25 mouse cellular contexts compared by ENCODE assay signal in genomic region chr11:97038881-97039280, GRCm38 (mm10). TPM values are rescaled to one million over a fixed set of nuclear protein-coding genes. Genes with fewer than 3 reads are reported as not detected.
DNase-seq lines count a peak whose midpoint lies in the region; ATAC-seq lines count a peak whose summit lies in the region.
"Had no signal": no experiment of that assay in that cellular context is flagged by ENCODE, and none has a peak within 500 bp of the region (broad histone marks: within the 10 kb centered on the region; RNA-seq: fewer than 3 reads in every experiment).

No protein-coding gene starts in this region.

- 73% methylated on average over 7 of the region's 7 CpGs for WGBS in midbrain, embryonic 11.5 days
- WGBS in midbrain, embryonic 15.5 days, result 64% methylated on average over 7 of the region's 7 CpGs

- H3K9ac ChIP-seq in midbrain, embryonic 11.5 days (ENCODE audit: low read length), result no peak overlapping the region
- H3K9ac ChIP-seq in midbrain, embryonic 15.5 days, result no peak overlapping the region
- H3K9ac ChIP-seq: forebrain, embryonic 13.5 days; hindbrain, embryonic 12.5 days; hindbrain, embryonic 15.5 days had no signal

- no peak for ATAC-seq in midbrain, embryonic 11.5 days (ENCODE audit: low FRiP score)
- ATAC-seq in midbrain, embryonic 15.5 days (replicated peaks), result no peak
- ATAC-seq: activated CD4-positive, CD25-positive, alpha-beta regulatory T cell, adult 4 months; CD4-positive, CD25-positive, alpha-beta regulatory T cell, adult 4 months; forebrain, embryonic 13.5 days; forebrain, embryonic 16.5 days; intestine, postnatal 0 days had no signal

- H3K4me2 ChIP-seq in midbrain, embryonic 11.5 days, result no peak overlapping the region
- no peak overlapping the region for H3K4me2 ChIP-seq in midbrain, embryonic 15.5 days
- H3K4me2 ChIP-seq: forebrain, embryonic 13.5 days; heart, embryonic 11.5 days; hindbrain, embryonic 12.5 days; hindbrain, embryonic 15.5 days had no signal

- H3K9me3 ChIP-seq in midbrain, embryonic 11.5 days (ENCODE audit: control insufficient read depth, low read length), result no peaks in the 10 kb centered on the region
- no peaks in the 10 kb centered on the region for H3K9me3 ChIP-seq in midbrain, embryonic 15.5 days
- H3K9me3 ChIP-seq: forebrain, embryonic 10.5 days; forebrain, embryonic 13.5 days; hindbrain, embryonic 12.5 days; hindbrain, embryonic 15.5 days had no signal

- H3K36me3 ChIP-seq in midbrain, embryonic 11.5 days (ENCODE audit: control insufficient read depth, insufficient read depth, low read length), result no peaks in the 10 kb centered on the region
- no peaks in the 10 kb centered on the region for H3K36me3 ChIP-seq in midbrain, embryonic 15.5 days (replicated peaks)
- H3K36me3 ChIP-seq: hindbrain, embryonic 12.5 days; hindbrain, embryonic 15.5 days had no signal

- DNase-seq in midbrain, embryonic 11.5 days (ENCODE audit: low spot score, missing footprints), result peak; percentile 59
- DNase-seq in adrenal gland, adult 8-10 months, result peak; percentile 43
- DNase-seq in adrenal gland, postnatal 14 days, result peak; percentile 70
- DNase-seq in frontal cortex, adult 2 months (ENCODE audit: extremely low spot score in 1 of 2, low spot score in 1 of 2), result no peak
- no peak for DNase-seq in cerebellum, adult 11-12 months
- DNase-seq: cerebellum, adult 18-20 months; cerebellum, adult 9-10 months; cerebellum, postnatal 14 days; gastrocnemius, adult 2 months; gastrocnemius, postnatal 14 days had no signal

- no peak overlapping the region for H3K4me3 ChIP-seq in midbrain, embryonic 11.5 days (ENCODE audit: low read depth, low read length)
- no peak overlapping the region for H3K4me3 ChIP-seq in midbrain, embryonic 15.5 days
- H3K4me3 ChIP-seq: forebrain, embryonic 10.5 days; forebrain, embryonic 13.5 days; gastrocnemius, adult 2 months; hindbrain, embryonic 12.5 days; hindbrain, embryonic 15.5 days had no signal

- no peak overlapping the region for H3K27ac ChIP-seq in midbrain, embryonic 11.5 days (ENCODE audit: low read depth, low read length)
- no peak overlapping the region for H3K27ac ChIP-seq in midbrain, embryonic 15.5 days
- H3K27ac ChIP-seq: forebrain, embryonic 10.5 days; forebrain, embryonic 13.5 days; gastrocnemius, adult 2 months; hindbrain, embryonic 12.5 days; hindbrain, embryonic 15.5 days had no signal

- no peaks in the 10 kb centered on the region for H3K27me3 ChIP-seq in midbrain, embryonic 11.5 days (ENCODE audit: control insufficient read depth, insufficient read depth, low read length)
- H3K27me3 ChIP-seq in midbrain, embryonic 15.5 days (replicated peaks), result no peaks in the 10 kb centered on the region
- H3K27me3 ChIP-seq: forebrain, embryonic 13.5 days; hindbrain, embryonic 12.5 days; hindbrain, embryonic 15.5 days had no signal

- peaks cover 10% of the 10 kb centered on the region; the same call in 1 of the 2 replicates for H3K4me1 ChIP-seq in midbrain, embryonic 11.5 days (ENCODE audit: control insufficient read depth, insufficient read depth, low read length)
- peaks cover 15% of the 10 kb centered on the region for H3K4me1 ChIP-seq in midbrain, embryonic 15.5 days

RNA-seq across cellular contexts. Expression of gene Lrrc46, which starts 2.3 kb away (rescaled TPM):
- 2.7 TPM in 2 replicates for polyA plus RNA-seq in midbrain, embryonic 11.5 days (2014; fragmentation: Nextera tagmentation; extraction: Ambion mirVana)
- 3.4 and 3.8 TPM in 2 replicates for polyA plus RNA-seq in midbrain, embryonic 15.5 days (2015; fragmentation: Nextera tagmentation; extraction: Ambion mirVana)
- 1 to 10 TPM; 1.1 to 1.5 (median 1.3) TPM for total RNA-seq in adrenal gland, adult 8-10 months (2022)
- total RNA-seq in adrenal gland, postnatal 14 days (2021), result 0.93 and 0.94 TPM in 2 replicates
- polyA plus RNA-seq in frontal cortex, adult 2 months (2012; rRNA removed), result 0.82 TPM in 2 replicates
- total RNA-seq: gastrocnemius, adult 2 months; gastrocnemius, postnatal 14 days; hematopoietic stem cell, adult 5-6 weeks had no signal
- polyA plus RNA-seq: activated CD4-positive, CD25-positive, alpha-beta regulatory T cell, adult 4 months; CD4-positive, CD25-positive, alpha-beta regulatory T cell, adult 4 months had no signal

RNA-seq across cellular contexts. Expression of gene Mrpl10, which starts 2.5 kb away (rescaled TPM):
- polyA plus RNA-seq in midbrain, embryonic 11.5 days (2014; fragmentation: Nextera tagmentation; extraction: Ambion mirVana), result 71.0 and 72.2 TPM in 2 replicates
- polyA plus RNA-seq in midbrain, embryonic 15.5 days (2015; fragmentation: Nextera tagmentation; extraction: Ambion mirVana), result 54.5 and 60.2 TPM in 2 replicates
- 100 to 1,000 TPM; 129 to 161 (median 147) TPM for total RNA-seq in adrenal gland, adult 8-10 months (2022)
- 124 and 130 TPM in 2 replicates for total RNA-seq in adrenal gland, postnatal 14 days (2021)
- 60.2 and 66.3 TPM in 2 replicates for polyA plus RNA-seq in frontal cortex, adult 2 months (2012; rRNA removed)

RNA-seq across cellular contexts. Expression of gene Scrn2, which starts 9.1 kb away (rescaled TPM):
- polyA plus RNA-seq in midbrain, embryonic 11.5 days (2014; fragmentation: Nextera tagmentation; extraction: Ambion mirVana), result 21.3 and 22.1 TPM in 2 replicates
- 15.0 and 16.4 TPM in 2 replicates for polyA plus RNA-seq in midbrain, embryonic 15.5 days (2015; fragmentation: Nextera tagmentation; extraction: Ambion mirVana)
- total RNA-seq in adrenal gland, adult 8-10 months (2022), result 10 to 100 TPM; 19.4 to 40.6 (median 31.8) TPM
- total RNA-seq in adrenal gland, postnatal 14 days (2021), result 15.9 and 18.3 TPM in 2 replicates
- 6.1 and 6.3 TPM in 2 replicates for polyA plus RNA-seq in frontal cortex, adult 2 months (2012; rRNA removed)

RNA-seq across cellular contexts. Expression of gene Osbpl7, which starts 11.5 kb away (rescaled TPM):
- polyA plus RNA-seq in midbrain, embryonic 11.5 days (2014; fragmentation: Nextera tagmentation; extraction: Ambion mirVana), result 4.2 and 4.8 TPM in 2 replicates
- 12.8 and 14.1 TPM in 2 replicates for polyA plus RNA-seq in midbrain, embryonic 15.5 days (2015; fragmentation: Nextera tagmentation; extraction: Ambion mirVana)
- 10 to 100 TPM; 14.3 to 23.7 (median 18.1) TPM for total RNA-seq in adrenal gland, adult 8-10 months (2022)
- total RNA-seq in adrenal gland, postnatal 14 days (2021), result 8.0 and 10.1 TPM in 2 replicates
- polyA plus RNA-seq in frontal cortex, adult 2 months (2012; rRNA removed), result 11.2 and 14.0 TPM in 2 replicates

RNA-seq across cellular contexts. Expression of gene Sp6, which starts 25.7 kb away (rescaled TPM):
- polyA plus RNA-seq in midbrain, embryonic 11.5 days (2014; fragmentation: Nextera tagmentation; extraction: Ambion mirVana), result not detected in 2 replicates
- polyA plus RNA-seq in midbrain, embryonic 15.5 days (2015; fragmentation: Nextera tagmentation; extraction: Ambion mirVana), result 0.37 TPM in 1 of 2 replicates, not detected in the other
- under 1 TPM; 0.28 to 0.94 (median 0.61) TPM for total RNA-seq in adrenal gland, adult 8-10 months (2022)
- 0.22 and 0.30 TPM in 2 replicates for total RNA-seq in adrenal gland, postnatal 14 days (2021)
- 0.50 and 0.62 TPM in 2 replicates for polyA plus RNA-seq in frontal cortex, adult 2 months (2012; rRNA removed)
- total RNA-seq: MEL had no signal
- polyA plus RNA-seq: activated CD4-positive, CD25-positive, alpha-beta regulatory T cell, adult 4 months; heart, embryonic 14.5 days; heart, postnatal 0 days; intestine, embryonic 14.5 days had no signal

Comparison
In these comparisons a context has a peak if more than half of its experiments do, and no peak if none do; other contexts are left out.
1. DNase-seq: peak in midbrain, embryonic 11.5 days (single experiment), adrenal gland, adult 8-10 months (single experiment) and adrenal gland, postnatal 14 days (single experiment); none in frontal cortex, adult 2 months (0 of 2) and cerebellum, adult 11-12 months (single experiment).